Mouse (Mus musculus): ENCODE data around the gene Armh3. TPM values are rescaled to one million over a fixed set of nuclear protein-coding genes. Genes with fewer than 3 reads are reported as not detected.

Gene Armh3
- total and polyA plus RNA-seq, 3 experiments = 4.1 to 10.8 TPM; not detected in 1

- no peak overlapping the region for H3K4me3 ChIP-seq (ENCODE audit: control insufficient read depth in 1 of 2, insufficient read depth in 1 of 2, low read depth in 2 of 2, low read length in 2 of 2)
- no peaks in the 10 kb centered on the region for H3K9me3 ChIP-seq (replicated peaks; ENCODE audit: insufficient read depth, low read length)
- DNase-seq (ENCODE audit: low read depth, low spot score) = peak; percentile 25
- no peaks in the 10 kb centered on the region for H3K4me1 ChIP-seq (ENCODE audit: control insufficient read depth in 1 of 2, insufficient read depth in 2 of 2, low read length in 2 of 2)
- H3K36me3 ChIP-seq (ENCODE audit: control insufficient read depth in 1 of 2, insufficient read depth in 2 of 2, low read length in 2 of 2) = no peaks in the 10 kb centered on the region; a peak in 2 of 4 replicates
- no peak for TF ChIP-seq NELFE (IDR thresholded peaks at IDR 0.05; ENCODE audit: low read depth, low read length)
- no peak for TF ChIP-seq ZC3H11A (IDR thresholded peaks at IDR 0.05; ENCODE audit: low read depth, low read length)
- no peak for TF ChIP-seq BHLHE40 (IDR thresholded peaks at IDR 0.05; ENCODE audit: borderline replicate concordance, low read depth, low read length)
- TF ChIP-seq SMC3 (IDR thresholded peaks at IDR 0.05; ENCODE audit: low read depth, low read length) = no peak
- no peak for TF ChIP-seq SIN3A (IDR thresholded peaks at IDR 0.05; ENCODE audit: low read length)
- TF ChIP-seq MAZ (IDR thresholded peaks at IDR 0.05; ENCODE audit: low read depth, low read length) = no peak
- 0 out of 2 replicates have a peak, but pooled peaks have one; percentile 14 for TF ChIP-seq GATA1 (IDR thresholded peaks at IDR 0.05; ENCODE audit: low read depth, low read length)
- no peak for TF ChIP-seq USF1 (IDR thresholded peaks at IDR 0.05; ENCODE audit: low read depth, low read length)
- no peak overlapping the region for H3K9ac ChIP-seq (ENCODE audit: control insufficient read depth, low read depth, low read length, poor library complexity, severe bottlenecking)
- H3K27ac ChIP-seq (ENCODE audit: control insufficient read depth, low read depth, low read length) = no peak overlapping the region
- H3K27me3 ChIP-seq (ENCODE audit: control insufficient read depth in 1 of 2, insufficient read depth in 2 of 2, low read length in 2 of 2) = no peaks in the 10 kb centered on the region
- H3K79me2 ChIP-seq (ENCODE audit: control insufficient read depth, insufficient read depth, low read length, poor library complexity) = no peaks in the 10 kb centered on the region
These were observed 60.2 kb downstream of the Armh3 start for GRCm38 (mm10) chr19:45938064-45938463.

GRCm38 (mm10) chr19:45937530-45937929, 60.8 kb downstream of the Armh3 start:
- H3K27me3 ChIP-seq (ENCODE audit: control insufficient read depth in 1 of 2, insufficient read depth in 2 of 2, low read length in 2 of 2) = no peaks in the 10 kb centered on the region
- H3K4me1 ChIP-seq (ENCODE audit: control insufficient read depth in 1 of 2, insufficient read depth in 2 of 2, low read length in 2 of 2) = no peaks in the 10 kb centered on the region
- H3K4me3 ChIP-seq (ENCODE audit: control insufficient read depth in 1 of 2, insufficient read depth in 1 of 2, low read depth in 2 of 2, low read length in 2 of 2) = no peak overlapping the region
- TF ChIP-seq GATA1 (IDR thresholded peaks at IDR 0.05; ENCODE audit: low read depth, low read length) (no peak), ELF1 (IDR thresholded peaks at IDR 0.05; ENCODE audit: low read depth, low read length) (no peak), MAFK (IDR thresholded peaks at IDR 0.05; ENCODE audit: borderline replicate concordance, low read depth, low read length) (no peak), BHLHE40 (IDR thresholded peaks at IDR 0.05; ENCODE audit: borderline replicate concordance, low read depth, low read length) (no peak), RCOR1 (IDR thresholded peaks at IDR 0.05; ENCODE audit: low read depth, low read length) (no peak), CTCF (IDR thresholded peaks at IDR 0.05 in 2 of 3, conservative IDR thresholded peaks at IDR 0.05 in 1 of 3; ENCODE audit: control insufficient read depth in 1 of 3, insufficient read depth in 1 of 3, low read depth in 2 of 3, low read length in 3 of 3, poor library complexity in 1 of 3, severe bottlenecking in 1 of 3) (no peak), CHD2 (IDR thresholded peaks at IDR 0.05; ENCODE audit: low read length) (no peak), USF2 (IDR thresholded peaks at IDR 0.05; ENCODE audit: borderline replicate concordance in 1 of 2, insufficient read depth in 1 of 2, low read depth in 1 of 2, low read length in 2 of 2) (no peak), MEF2A (IDR thresholded peaks at IDR 0.05; ENCODE audit: extremely low read depth, insufficient replicate concordance, low read depth, low read length, poor library complexity, severe bottlenecking) (no peak), MAZ (IDR thresholded peaks at IDR 0.05; ENCODE audit: low read depth, low read length) (no peak), EP300 (IDR thresholded peaks at IDR 0.05; ENCODE audit: low read depth in 1 of 2, low read length in 2 of 2) (no peak), ZMIZ1 (IDR thresholded peaks at IDR 0.05; ENCODE audit: low read depth, low read length) (no peak), JUND (IDR thresholded peaks at IDR 0.05; ENCODE audit: low read depth, low read length) (no peak), MYB (IDR thresholded peaks at IDR 0.05; ENCODE audit: low read depth, low read length) (no peak), POLR2AphosphoS5 (IDR thresholded peaks at IDR 0.05; ENCODE audit: borderline replicate concordance, low read depth, low read length) (no peak), POLR2A (IDR thresholded peaks at IDR 0.05; ENCODE audit: control insufficient read depth in 1 of 2, insufficient read depth in 1 of 2, low read depth in 1 of 2, low read length in 2 of 2, poor library complexity in 1 of 2) (no peak), ZNF384 (IDR thresholded peaks at IDR 0.05; ENCODE audit: low read depth, low read length) (no peak), TAL1 (IDR thresholded peaks at IDR 0.05; ENCODE audit: low read length) (no peak)
- H3K9ac ChIP-seq (ENCODE audit: control insufficient read depth, low read depth, low read length, poor library complexity, severe bottlenecking) = no peak overlapping the region
- no peaks in the 10 kb centered on the region; a peak in 2 of 4 replicates for H3K36me3 ChIP-seq (ENCODE audit: control insufficient read depth in 1 of 2, insufficient read depth in 2 of 2, low read length in 2 of 2)
- H3K27ac ChIP-seq (ENCODE audit: control insufficient read depth, low read depth, low read length) = no peak overlapping the region
- DNase-seq (ENCODE audit: low read depth, low spot score) = no peak
- H3K79me2 ChIP-seq (ENCODE audit: control insufficient read depth, insufficient read depth, low read length, poor library complexity) = no peaks in the 10 kb centered on the region
- H3K9me3 ChIP-seq (replicated peaks; ENCODE audit: insufficient read depth, low read length) = no peaks in the 10 kb centered on the region

Measured in MEL (cell line).